Mouse (Mus musculus): ENCODE measurements at regions not wholly inside any gene's neighbourhood (a gene's known extent, or its start where the extent isn't known, plus 50 kb on each side); places are given as distances from the start of the nearest gene placed in this dataset.

DNA sequence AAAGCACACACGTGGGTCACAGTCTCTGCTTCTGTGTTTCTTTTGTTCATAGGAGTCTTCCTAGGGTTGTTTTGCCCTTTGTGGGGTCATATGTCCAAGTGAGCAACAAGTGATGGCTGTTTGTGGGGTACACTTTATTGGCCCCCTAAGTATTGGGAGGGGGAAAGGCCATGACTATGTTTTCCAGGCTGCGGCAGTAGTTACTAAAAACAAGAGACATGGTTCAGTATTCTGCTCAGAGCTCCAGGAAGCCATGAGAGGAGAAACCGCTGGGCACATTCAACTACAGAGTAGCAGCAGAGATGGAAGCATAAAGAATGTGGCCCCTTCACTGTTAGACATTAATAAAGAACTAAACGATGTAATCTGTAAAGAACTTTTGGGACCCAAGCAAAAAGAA lies 154.7 kb downstream of the Lmo4 start:
- TF ChIP-seq CTCF (IDR thresholded peaks at IDR 0.05; ENCODE audit: low read depth, low read length) (no peak), POLR2A (IDR thresholded peaks at IDR 0.05; ENCODE audit: extremely low read depth, insufficient read depth, low read length) (no peak)

Measured in liver, adult 2 months (tissue).